Mouse (Mus musculus): ENCODE data around the gene Kcnab2. TPM values are rescaled to one million over a fixed set of nuclear protein-coding genes. Genes with fewer than 3 reads are reported as not detected.

The Kcnab2 gene
- polyA plus RNA-seq, 1 experiment from 2014 or later: 3.6 TPM

GRCm38 (mm10) chr4:152385644-152386043, 92.0 kb downstream of the Kcnab2 start:
- no peak overlapping the region for H3K27ac ChIP-seq
- no peaks in the 10 kb centered on the region for H3K4me1 ChIP-seq (replicated peaks)
- no peak overlapping the region for H3K4me2 ChIP-seq
- no peak overlapping the region for H3K4me3 ChIP-seq
- 0 out of 2 replicates have a peak, but pooled peaks cover 8% of the 10 kb centered on the region for H3K27me3 ChIP-seq
- H3K9me3 ChIP-seq (replicated peaks): no peaks in the 10 kb centered on the region
- ATAC-seq (replicated peaks; ENCODE audit: insufficient number of reproducible peaks, insufficient read depth, low FRiP score, low read depth): no peak
- no peaks in the 10 kb centered on the region for H3K36me3 ChIP-seq
- 55% methylated on average over 16 of the region's 16 CpGs for WGBS
- no peak overlapping the region for H3K9ac ChIP-seq

DNA sequence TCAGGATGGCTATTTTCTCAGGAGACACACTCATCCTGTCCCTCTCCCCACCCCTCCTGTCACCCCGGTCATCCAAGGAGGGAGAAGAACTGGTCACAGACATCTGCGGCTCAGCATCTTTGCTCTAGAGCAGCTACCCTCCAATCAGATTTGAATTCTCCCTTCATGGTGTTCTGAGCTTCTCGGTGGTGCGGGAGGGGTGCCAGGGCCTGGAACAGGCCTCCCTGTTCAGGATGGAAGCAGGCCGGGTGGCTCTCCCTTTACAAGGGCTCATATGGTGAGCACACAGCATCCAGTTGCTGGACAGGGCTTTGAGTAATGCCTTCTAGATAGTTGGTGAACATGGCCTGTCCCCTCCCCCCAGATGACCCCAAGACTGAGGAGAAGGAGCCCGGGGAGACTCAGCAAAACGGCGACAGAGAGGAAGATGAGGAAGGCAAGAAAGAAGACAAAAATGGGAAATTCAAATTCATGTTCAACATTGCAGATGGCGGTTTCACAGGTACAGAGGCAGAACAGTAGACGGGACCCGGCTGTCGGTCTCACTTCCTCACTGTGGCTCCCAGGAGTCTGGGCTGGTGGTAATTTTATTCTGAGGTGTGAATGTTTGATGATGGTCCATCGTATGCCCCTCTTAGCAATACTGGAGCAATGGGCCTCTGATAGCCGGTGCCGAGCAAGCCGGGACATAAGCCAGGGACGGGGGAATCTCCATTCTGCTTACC, 95.0 kb downstream of the Kcnab2 start:
- Histone ChIP-seq H3K4me3 (no peak overlapping the region), H3K4me2 (no peak overlapping the region), H3K9ac (no peak overlapping the region), H3K4me1 (replicated peaks) (no peaks in the 10 kb centered on the region), H3K36me3 (no peaks in the 10 kb centered on the region), H3K27me3 (peaks cover 5% of the 10 kb centered on the region; the same call in 1 of the 2 replicates), H3K27ac (no peak overlapping the region), H3K9me3 (replicated peaks) (no peaks in the 10 kb centered on the region)
- 77% methylated on average over 17 of the region's 17 CpGs for WGBS
- no peak for ATAC-seq (replicated peaks; ENCODE audit: insufficient number of reproducible peaks, insufficient read depth, low FRiP score, low read depth)

- H3K27me3 ChIP-seq: peaks cover 19% of the 10 kb centered on the region
- H3K4me1 ChIP-seq (replicated peaks): 0 out of 2 replicates have a peak, but pooled peaks cover 6% of the 10 kb centered on the region
These were observed 112.4 kb downstream of the Kcnab2 start for GRCm38 (mm10) chr4:152365228-152365627.

GRCm38 (mm10) chr4:152362180-152362579, 115.5 kb downstream of the Kcnab2 start:
- no peak overlapping the region for H3K9ac ChIP-seq
- peaks cover 41% of the 10 kb centered on the region for H3K27me3 ChIP-seq
- H3K36me3 ChIP-seq: no peaks in the 10 kb centered on the region
- H3K9me3 ChIP-seq (replicated peaks): no peaks in the 10 kb centered on the region
- H3K4me2 ChIP-seq: no peak overlapping the region
- no peak for ATAC-seq (replicated peaks; ENCODE audit: insufficient number of reproducible peaks, insufficient read depth, low FRiP score, low read depth)
- 44% methylated on average over 9 of the region's 9 CpGs for WGBS
- 0 out of 2 replicates have a peak, but pooled peaks cover 6% of the 10 kb centered on the region for H3K4me1 ChIP-seq (replicated peaks)
- no peak overlapping the region for H3K4me3 ChIP-seq
- no peak overlapping the region for H3K27ac ChIP-seq

More at GRCm38 (mm10) chr4:152365228-152365627, 112.4 kb downstream of the Kcnab2 start:
- no peaks in the 10 kb centered on the region for H3K9me3 ChIP-seq (replicated peaks)
- 68% methylated on average over 7 of the region's 7 CpGs for WGBS
- no peak overlapping the region for H3K4me2 ChIP-seq
- no peak for ATAC-seq (replicated peaks; ENCODE audit: insufficient number of reproducible peaks, insufficient read depth, low FRiP score, low read depth)
- H3K4me3 ChIP-seq: no peak overlapping the region
- no peak overlapping the region for H3K27ac ChIP-seq
- no peaks in the 10 kb centered on the region for H3K36me3 ChIP-seq
- no peak overlapping the region for H3K9ac ChIP-seq

DNA sequence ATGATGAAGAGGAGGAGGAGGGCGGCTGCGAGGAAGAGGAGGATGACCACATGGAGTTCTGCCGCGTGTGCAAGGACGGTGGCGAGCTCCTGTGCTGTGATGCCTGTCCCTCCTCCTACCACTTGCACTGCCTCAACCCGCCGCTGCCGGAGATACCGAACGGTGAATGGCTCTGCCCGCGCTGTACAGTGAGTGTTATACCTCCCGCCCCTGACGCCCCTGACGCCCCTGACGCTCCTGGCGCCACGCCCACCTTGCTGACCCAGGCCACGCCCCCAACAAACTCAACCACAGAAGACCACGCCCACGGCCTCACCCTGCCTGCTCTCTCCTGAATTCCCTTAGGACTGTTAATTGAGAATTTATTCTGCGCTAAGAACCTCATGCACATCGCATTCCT, 116.8 kb downstream of the Kcnab2 start:
- Histone ChIP-seq H3K9ac (no peak overlapping the region), H3K4me3 (peak overlapping the region; percentile 13; the same call in 1 of the 2 replicates), H3K36me3 (no peaks in the 10 kb centered on the region), H3K9me3 (replicated peaks) (no peaks in the 10 kb centered on the region), H3K27ac (no peak overlapping the region), H3K4me1 (replicated peaks) (0 out of 2 replicates have a peak, but pooled peaks cover 6% of the 10 kb centered on the region), H3K4me2 (peak overlapping the region; percentile 41), H3K27me3 (peaks cover 43% of the 10 kb centered on the region)
- 1% methylated on average over 24 of the region's 24 CpGs for WGBS
- ATAC-seq (replicated peaks; ENCODE audit: insufficient number of reproducible peaks, insufficient read depth, low FRiP score, low read depth): no peak

GRCm38 (mm10) chr4:152359700-152360099, 118.0 kb downstream of the Kcnab2 start:
- Histone ChIP-seq H3K27ac (no peak overlapping the region), H3K36me3 (no peaks in the 10 kb centered on the region), H3K9ac (no peak overlapping the region), H3K4me3 (no peak overlapping the region), H3K27me3 (peaks cover 43% of the 10 kb centered on the region), H3K4me2 (no peak overlapping the region), H3K4me1 (replicated peaks) (0 out of 2 replicates have a peak, but pooled peaks cover 6% of the 10 kb centered on the region), H3K9me3 (replicated peaks) (no peaks in the 10 kb centered on the region)
- 6% methylated on average over 11 of the region's 11 CpGs for WGBS
- no peak for ATAC-seq (replicated peaks; ENCODE audit: insufficient number of reproducible peaks, insufficient read depth, low FRiP score, low read depth)

DNA sequence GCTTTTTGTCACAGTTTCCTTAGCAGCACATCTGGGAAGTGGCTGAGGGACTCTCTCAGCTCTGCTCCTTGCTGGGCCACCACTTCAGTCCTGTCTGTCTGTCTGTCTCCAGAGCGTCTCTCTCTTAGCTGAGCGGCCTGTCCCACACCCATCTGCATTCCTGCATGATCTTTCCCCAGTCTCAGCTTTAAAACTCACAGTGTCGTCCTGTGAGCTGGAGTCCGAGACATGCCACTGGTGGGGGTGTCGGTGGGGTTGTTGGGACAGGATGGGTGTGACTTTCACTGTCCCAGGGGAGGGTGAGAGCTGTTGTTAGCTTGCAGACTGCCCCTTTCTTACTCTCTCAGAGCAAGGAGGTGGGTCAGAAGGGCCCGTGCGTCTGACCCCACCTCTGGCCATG, 122.0 kb downstream of the Kcnab2 start:
- no peak overlapping the region for H3K4me2 ChIP-seq
- 63% methylated on average over 7 of the region's 7 CpGs for WGBS
- no peak for ATAC-seq (replicated peaks; ENCODE audit: insufficient number of reproducible peaks, insufficient read depth, low FRiP score, low read depth)

DNA sequence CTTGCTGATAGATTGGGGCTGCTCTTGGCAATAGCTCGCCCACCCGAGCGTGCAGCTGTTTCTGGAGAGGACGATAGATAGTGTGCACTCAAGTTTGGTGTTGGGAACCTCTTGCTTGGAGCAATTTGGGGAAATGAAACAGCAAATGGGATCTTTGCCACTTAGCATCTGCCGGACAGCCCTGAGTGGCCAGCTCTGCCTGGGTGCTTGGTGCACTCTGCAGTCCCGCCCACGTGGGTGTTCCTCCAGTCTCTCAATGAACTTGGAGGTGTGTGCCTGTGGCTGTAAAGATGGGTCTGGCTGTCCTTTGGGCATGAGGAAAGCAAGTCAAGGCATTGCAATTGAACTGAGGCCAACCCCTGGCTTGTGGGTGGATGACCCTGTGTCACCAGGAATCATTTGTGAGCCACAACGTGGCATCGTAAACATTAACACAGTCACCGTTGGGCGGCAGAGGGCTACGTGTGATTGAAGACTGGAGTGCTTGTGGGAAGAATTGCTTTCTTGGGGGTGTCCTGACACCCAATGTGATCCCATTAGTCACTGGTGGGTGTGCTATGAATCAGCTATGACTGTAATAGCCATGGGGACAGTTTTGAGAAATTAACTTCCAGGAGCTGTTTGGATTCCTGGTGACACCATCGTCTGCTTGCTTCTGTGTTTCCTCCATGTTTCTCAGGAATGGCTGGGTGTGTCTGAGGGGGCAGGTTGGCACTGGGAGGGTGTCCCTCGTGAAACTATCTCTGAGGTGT, 123.6 kb downstream of the Kcnab2 start:
- H3K4me1 ChIP-seq (replicated peaks): no peaks in the 10 kb centered on the region
- H3K4me3 ChIP-seq: no peak overlapping the region
- no peak overlapping the region for H3K4me2 ChIP-seq
- H3K36me3 ChIP-seq: no peaks in the 10 kb centered on the region
- peaks cover 55% of the 10 kb centered on the region for H3K27me3 ChIP-seq
- H3K27ac ChIP-seq: no peak overlapping the region
- ATAC-seq (replicated peaks; ENCODE audit: insufficient number of reproducible peaks, insufficient read depth, low FRiP score, low read depth): no peak
- 69% methylated on average over 14 of the region's 14 CpGs for WGBS
- no peaks in the 10 kb centered on the region for H3K9me3 ChIP-seq (replicated peaks)
- no peak overlapping the region for H3K9ac ChIP-seq

More for the DNA sequence above, 122.0 kb downstream of the Kcnab2 start:
- Histone ChIP-seq H3K27me3 (peaks cover 55% of the 10 kb centered on the region), H3K4me3 (no peak overlapping the region), H3K4me1 (replicated peaks) (0 out of 2 replicates have a peak, but pooled peaks cover 2% of the 10 kb centered on the region), H3K9me3 (replicated peaks) (no peaks in the 10 kb centered on the region), H3K36me3 (no peaks in the 10 kb centered on the region), H3K9ac (no peak overlapping the region), H3K27ac (no peak overlapping the region)

DNA sequence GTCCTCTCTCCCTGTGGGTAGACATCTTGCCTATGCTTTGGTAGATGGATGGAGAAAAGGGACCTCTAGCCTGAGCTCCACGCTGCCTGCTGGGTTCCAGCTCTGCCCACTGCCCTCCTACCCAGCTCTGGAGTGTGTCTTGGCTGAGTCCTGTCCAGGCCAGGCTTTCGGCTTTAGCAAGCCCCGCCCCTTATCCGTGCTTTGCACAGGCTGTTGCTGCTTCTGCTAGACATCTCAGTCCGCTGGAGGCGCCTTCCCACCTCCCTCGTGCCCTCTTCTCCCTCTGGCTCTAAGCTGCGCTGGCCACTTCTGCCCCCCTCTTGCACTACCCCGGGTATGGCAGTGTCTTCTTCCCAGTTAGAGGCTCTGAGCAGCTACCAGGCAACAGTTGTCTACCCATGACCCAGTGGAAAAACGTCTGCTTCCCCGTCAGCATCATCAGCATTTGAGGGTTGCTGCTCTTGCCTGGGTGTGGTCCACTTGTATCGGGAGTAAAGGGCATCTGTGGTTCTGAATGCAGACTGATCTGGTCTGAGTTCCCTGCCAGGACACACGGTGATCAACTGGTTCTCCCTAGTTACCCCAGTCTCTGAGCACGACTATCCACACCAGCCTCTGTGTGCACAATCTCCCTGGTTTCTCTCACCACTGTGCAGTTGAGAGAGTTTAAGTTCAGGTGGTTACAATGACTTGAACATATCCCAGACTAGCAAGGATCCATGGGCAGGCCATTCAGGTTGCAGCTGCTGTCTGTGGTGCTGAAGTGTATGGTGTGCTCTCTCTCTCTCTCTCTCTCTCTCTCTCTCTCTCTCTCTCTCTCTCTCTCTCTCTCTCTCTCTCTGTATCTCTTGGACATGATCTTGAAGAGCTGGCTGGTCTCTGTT, 126.0 kb downstream of the Kcnab2 start:
- 0 out of 2 replicates have a peak, but pooled peaks have one; percentile 1 for ATAC-seq (replicated peaks; ENCODE audit: insufficient number of reproducible peaks, insufficient read depth, low FRiP score, low read depth)
- 9% methylated on average over 14 of the region's 14 CpGs for WGBS
- Histone ChIP-seq H3K4me1 (replicated peaks) (no peaks in the 10 kb centered on the region), H3K4me2 (no peak overlapping the region), H3K27ac (no peak overlapping the region), H3K4me3 (no peak overlapping the region), H3K9ac (no peak overlapping the region), H3K27me3 (peaks cover 62% of the 10 kb centered on the region), H3K9me3 (replicated peaks) (no peaks in the 10 kb centered on the region), H3K36me3 (no peaks in the 10 kb centered on the region)

GRCm38 (mm10) chr4:152350722-152351421, 126.8 kb downstream of the Kcnab2 start:
- peaks cover 62% of the 10 kb centered on the region for H3K27me3 ChIP-seq
- H3K9ac ChIP-seq: no peak overlapping the region
- no peak for ATAC-seq (replicated peaks; ENCODE audit: insufficient number of reproducible peaks, insufficient read depth, low FRiP score, low read depth)
- no peak overlapping the region for H3K4me2 ChIP-seq
- no peaks in the 10 kb centered on the region for H3K4me1 ChIP-seq (replicated peaks)
- H3K36me3 ChIP-seq: no peaks in the 10 kb centered on the region
- WGBS: 22% methylated on average over 8 of the region's 8 CpGs
- H3K27ac ChIP-seq: no peak overlapping the region
- no peak overlapping the region for H3K4me3 ChIP-seq
- H3K9me3 ChIP-seq (replicated peaks): no peaks in the 10 kb centered on the region
